Mouse (Mus musculus) spleen, adult 2 months (tissue): ENCODE measurements around the gene Dis3l2.

ENCODE experiments used
- CTCF ChIP-seq: fragments of 200-500 bp; IDR thresholded peaks from 2 replicates; pipeline ENCODE4 v1.5.1; 2011; ENCODE audit warnings: mild to moderate bottlenecking, inconsistent platforms; ENCODE audit not compliant: insufficient read depth, insufficient read length, insufficient replicate concordance; ENCODE audit errors: extremely low read depth
- POLR2A ChIP-seq: fragments of 200-500 bp; IDR thresholded peaks from 2 replicates; pipeline ENCODE4 v1.6.1; 2011; ENCODE audit warnings: low read depth, low read length, inconsistent platforms

GRCm38 (mm10) chr1:86678667-86679066 is 24.9 kb upstream of the Dis3l2 start:
- no peak for TF ChIP-seq CTCF
- no peak for TF ChIP-seq POLR2A
